Mouse (Mus musculus) myocyte (in vitro differentiated cells): ENCODE results near the gene Exosc5.

Experiments used
- CEBPB ChIP-seq: IDR thresholded peaks from 2 replicates; pipeline ENCODE4 v1.6.1; 2011; ENCODE audit warnings: mild to moderate bottlenecking, moderate library complexity; ENCODE audit not compliant: poor library complexity, insufficient read depth, severe bottlenecking
- E2F4 ChIP-seq: IDR thresholded peaks from one replicate; pipeline ENCODE4 v1.6.1; 2011; ENCODE audit warnings: mild to moderate bottlenecking, control low read depth, moderate library complexity; ENCODE audit not compliant: insufficient read depth
- MAX ChIP-seq: IDR thresholded peaks from one replicate; pipeline ENCODE4 v1.6.1; 2011; ENCODE audit warnings: low read depth, mild to moderate bottlenecking, control low read depth
- MYOD1 ChIP-seq, 3 experiments: IDR thresholded peaks; one replicate each; pipeline ENCODE4 v1.6.1; 2011; ENCODE audit warnings: control low read depth in 2 of 3, low read depth in 2 of 3, mild to moderate bottlenecking in 2 of 3, moderate library complexity in 1 of 3; ENCODE audit not compliant: insufficient read length in 2 of 3, control insufficient read depth in 1 of 3
- POLR2A ChIP-seq: IDR thresholded peaks from one replicate; pipeline ENCODE4 v1.6.1; 2011; ENCODE audit warnings: low read depth, mild to moderate bottlenecking, control low read depth, moderate library complexity; ENCODE audit not compliant: insufficient read length
- POLR2AphosphoS2 ChIP-seq: IDR thresholded peaks from one replicate; pipeline ENCODE4 v1.6.1; 2011; ENCODE audit warnings: low read depth, control low read depth; ENCODE audit not compliant: insufficient read length
- REST ChIP-seq: IDR thresholded peaks from one replicate; pipeline ENCODE4 v1.6.1; 2011; ENCODE audit warnings: mild to moderate bottlenecking, control low read depth, moderate library complexity; ENCODE audit not compliant: insufficient read depth, insufficient read length
- SRF ChIP-seq: IDR thresholded peaks from one replicate; pipeline ENCODE4 v1.6.1; 2011; ENCODE audit warnings: low read depth; ENCODE audit not compliant: control insufficient read depth, insufficient read length
- TCF12 ChIP-seq: IDR thresholded peaks from one replicate; pipeline ENCODE4 v1.6.1; 2011; ENCODE audit warnings: mild to moderate bottlenecking, control low read depth; ENCODE audit not compliant: poor library complexity, insufficient read depth, severe bottlenecking
- USF1 ChIP-seq: IDR thresholded peaks from one replicate; pipeline ENCODE4 v1.6.1; 2011; ENCODE audit warnings: low read depth, mild to moderate bottlenecking, control low read depth, moderate library complexity

- TF ChIP-seq POLR2AphosphoS2 (no peak), MYOD1 (IDR thresholded peaks at IDR 0.05; ENCODE audit: control insufficient read depth in 1 of 3, insufficient read length in 2 of 3, low read depth in 2 of 3) (no peak), MAX (no peak), CEBPB (no peak), USF1 (no peak), POLR2A (no peak), TCF12 (no peak), E2F4 (no peak), SRF (no peak), REST (no peak)
These were observed 7.7 kb upstream of the Exosc5 start for GRCm38 (mm10) chr7:25651281-25651680.
